Mouse (Mus musculus) neural tube, postnatal 0 days (tissue): ENCODE results near the gene Gtf2ird1. TPM values are rescaled to one million over a fixed set of nuclear protein-coding genes. Genes with fewer than 3 reads are reported as not detected.

Source experiments
- microRNA-seq: library from miRNA; unstranded; fragments of <30 nt; microRNA quantifications from one replicate; pipeline ENCODE4, GENCODE M21; 2016
- polyA plus RNA-seq: library from polyadenylated mRNA; unstranded; fragments of >200 nt; fragmentation: Nextera tagmentation; extraction: Ambion mirVana; gene quantifications from 2 replicates; pipeline ENCODE4 v1.2.1, GENCODE M21; 2015

The Gtf2ird1 gene
- polyA plus RNA-seq: 36.1 and 40.4 TPM in 2 replicates

DNA sequence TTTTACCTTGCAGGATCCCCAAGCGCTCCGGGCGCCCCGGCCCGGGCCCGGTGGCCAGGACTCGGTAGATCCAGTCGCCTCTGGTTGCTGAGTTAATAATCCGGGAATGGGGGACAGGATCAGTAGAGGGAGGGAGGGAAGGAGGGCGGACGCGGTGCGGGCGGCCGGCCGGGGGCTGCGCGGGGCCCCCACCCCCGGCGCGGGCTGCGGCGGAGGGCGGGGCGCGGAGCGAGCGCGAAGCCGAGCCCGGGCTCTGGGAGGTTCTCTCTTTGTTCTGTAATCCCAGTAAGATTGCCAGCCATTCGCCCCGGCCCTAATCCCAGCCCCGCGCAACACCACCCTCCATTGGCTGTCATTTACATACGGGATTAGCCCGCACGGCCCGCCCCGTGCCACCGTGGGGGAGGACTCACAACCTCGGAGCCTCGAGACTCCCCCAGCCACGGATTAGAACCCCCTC, at the start of gene Gtf2ird1:
Gtf2ird1 (minus strand) TSS at position 214 of the 460 bp plus-strand sequence.

GRCm38 (mm10) chr5:134314688-134315622, 141.6 kb downstream of the Gtf2ird1 start, which contains the start of gene Gtf2i:
Gene Gtf2i (minus strand): TSS chr5:134314760.

Small RNA genes within 50 kb of the gene (microRNA-seq; reads per million reads assigned to microRNA genes)
- gene Gm26340: not detected
- not detected for gene Mir3965

Other genes starting within 250 kb of the Gtf2ird1 start
- 3.8 and 4.2 TPM in 2 replicates for gene Ncf1, start 227.1 kb downstream of the Gtf2ird1 start, polyA plus RNA-seq
- 89.6 and 107 TPM in 2 replicates for gene Gtf2i, start 142.0 kb downstream of the Gtf2ird1 start, polyA plus RNA-seq
- gene Clip2, start 95.7 kb upstream of the Gtf2ird1 start, polyA plus RNA-seq: 8.5 and 10.6 TPM in 2 replicates
- 0.65 and 0.67 TPM in 2 replicates for gene Syna, start 103.5 kb upstream of the Gtf2ird1 start, polyA plus RNA-seq
- 144 and 152 TPM in 2 replicates for gene Rfc2, start 124.7 kb upstream of the Gtf2ird1 start, polyA plus RNA-seq
- gene Lat2, start 158.3 kb upstream of the Gtf2ird1 start, polyA plus RNA-seq: 1.7 and 2.2 TPM in 2 replicates
- 290 and 322 TPM in 2 replicates for gene Eif4h, start 182.8 kb upstream of the Gtf2ird1 start, polyA plus RNA-seq
- gene Limk1, start 231.9 kb upstream of the Gtf2ird1 start, polyA plus RNA-seq: 27.5 and 29.0 TPM in 2 replicates